Mouse (Mus musculus) G1E (cell line): ENCODE results near the gene Ccdc85c. TPM values are rescaled to one million over a fixed set of nuclear protein-coding genes. Genes with fewer than 3 reads are reported as not detected.

Source experiments
- ATAC-seq: 2 replicates; pipeline ENCODE4 v1.8.0; 2016; ENCODE audit warnings: mild to moderate bottlenecking; ENCODE audit not compliant: insufficient number of reproducible peaks, poor library complexity, low FRiP score, severe bottlenecking; ENCODE audit errors: extremely low read depth
- DNase-seq: peaks from one replicate; pipeline ENCODE4 v3.0.0; 2012; ENCODE audit warnings: low spot score
- H3K27me3 ChIP-seq: 2 replicates; pipeline ENCODE4 v1.6.1; 2012; ENCODE audit warnings: mild to moderate bottlenecking, low read length, inconsistent platforms; ENCODE audit not compliant: insufficient read depth
- H3K36me3 ChIP-seq: replicated peaks from 2 replicates; pipeline ENCODE3; 2012; ENCODE audit warnings: mild to moderate bottlenecking, inconsistent platforms
- H3K4me1 ChIP-seq: 2 replicates; pipeline ENCODE4 v1.6.1; 2012; ENCODE audit warnings: low read depth, low read length, inconsistent platforms, mixed read lengths; ENCODE audit not compliant: insufficient read depth
- H3K4me3 ChIP-seq: 2 replicates; pipeline ENCODE4 v1.5.1; 2012; ENCODE audit warnings: low read depth, mild to moderate bottlenecking, inconsistent platforms, low read length, moderate library complexity, mixed read lengths
- H3K9me3 ChIP-seq: replicated peaks from 2 replicates; pipeline ENCODE4 v1.6.1; 2012; ENCODE audit warnings: inconsistent platforms
- CTCF ChIP-seq: IDR thresholded peaks from 2 replicates; pipeline ENCODE4 v1.5.1; 2012; ENCODE audit warnings: low read depth, low read length, inconsistent platforms, mixed read lengths
- GATA1 ChIP-seq: IDR thresholded peaks from 2 replicates; pipeline ENCODE4 v1.6.1; 2012; ENCODE audit warnings: borderline replicate concordance, low read length, inconsistent platforms, mixed read lengths
- GATA2 ChIP-seq: IDR thresholded peaks from 2 replicates; pipeline ENCODE4 v1.6.1; 2012; ENCODE audit warnings: low read depth, low read length, inconsistent platforms, borderline replicate concordance
- POLR2AphosphoS5 ChIP-seq: IDR thresholded peaks from 2 replicates; pipeline ENCODE4 v1.6.1; 2012; ENCODE audit warnings: low read depth, low read length, inconsistent platforms; ENCODE audit not compliant: insufficient replicate concordance
- TAL1 ChIP-seq: conservative IDR thresholded peaks from 2 replicates; pipeline ENCODE4 v1.6.1; 2012; ENCODE audit warnings: low read depth, low read length, inconsistent platforms, mixed read lengths
- polyA plus RNA-seq: library from polyadenylated mRNA; stranded (reverse); fragments of >175 nt; gene quantifications from 2 replicates; pipeline ENCODE4 v1.2.3, GENCODE M21; 2012
- total RNA-seq, 2 experiments: library from RNA; stranded (forward) in 1 of 2; stranded (reverse) in 1 of 2; fragments of 200-1000 nt in 1 of 2; fragments of >200 nt in 1 of 2; fragmentation: Nextera tagmentation in 1 of 2; gene quantifications; 2 replicates each; pipeline ENCODE4 v1.2.3; 2014 to 2017

Gene Ccdc85c
- total and polyA plus RNA-seq, 3 experiments = 0.05 TPM; not detected in 2

DNA sequence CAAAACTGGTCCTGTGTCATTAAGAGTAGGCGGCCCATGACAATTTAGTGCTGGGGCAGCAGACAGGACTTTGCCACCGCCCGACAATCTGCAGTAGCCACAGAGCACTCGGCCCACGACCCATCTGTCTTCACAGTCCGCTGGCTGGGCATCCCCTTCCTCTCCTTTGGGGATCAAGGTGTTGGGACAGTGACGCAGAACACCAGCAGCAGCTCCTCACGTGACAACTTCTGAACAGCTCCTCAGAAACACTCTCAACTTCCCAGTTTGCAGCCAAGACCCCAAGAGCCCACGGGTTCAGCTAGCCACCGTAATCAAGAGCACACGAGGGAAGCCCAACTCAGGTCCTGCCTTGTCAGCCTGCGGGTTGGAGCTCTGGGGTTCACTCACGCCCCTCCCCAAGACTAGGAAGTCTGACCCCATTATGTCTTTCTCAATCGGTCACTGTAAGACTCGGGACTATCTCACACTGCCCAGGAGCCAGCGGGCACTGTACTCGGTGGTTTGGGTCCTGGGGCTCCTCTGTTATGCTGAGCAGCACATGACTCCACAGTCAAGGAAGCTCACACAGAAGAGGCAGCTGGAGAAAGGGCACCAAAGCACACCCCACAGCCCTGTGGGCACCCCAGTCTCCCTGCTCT lies 36.7 kb downstream of the Ccdc85c start:
- Histone ChIP-seq H3K9me3 (peaks cover 98% of the 10 kb centered on the region), H3K4me1 (no peaks in the 10 kb centered on the region), H3K27me3 (peaks cover 8% of the 10 kb centered on the region), H3K36me3 (no peaks in the 10 kb centered on the region), H3K4me3 (no peak overlapping the region)
- ATAC-seq (no peak), DNase-seq (no peak)
- TF ChIP-seq POLR2AphosphoS5 = no peak
- TF ChIP-seq CTCF = no peak
- no peak for TF ChIP-seq GATA2
- TF ChIP-seq GATA1 = no peak
- TF ChIP-seq TAL1 = no peak

DNA sequence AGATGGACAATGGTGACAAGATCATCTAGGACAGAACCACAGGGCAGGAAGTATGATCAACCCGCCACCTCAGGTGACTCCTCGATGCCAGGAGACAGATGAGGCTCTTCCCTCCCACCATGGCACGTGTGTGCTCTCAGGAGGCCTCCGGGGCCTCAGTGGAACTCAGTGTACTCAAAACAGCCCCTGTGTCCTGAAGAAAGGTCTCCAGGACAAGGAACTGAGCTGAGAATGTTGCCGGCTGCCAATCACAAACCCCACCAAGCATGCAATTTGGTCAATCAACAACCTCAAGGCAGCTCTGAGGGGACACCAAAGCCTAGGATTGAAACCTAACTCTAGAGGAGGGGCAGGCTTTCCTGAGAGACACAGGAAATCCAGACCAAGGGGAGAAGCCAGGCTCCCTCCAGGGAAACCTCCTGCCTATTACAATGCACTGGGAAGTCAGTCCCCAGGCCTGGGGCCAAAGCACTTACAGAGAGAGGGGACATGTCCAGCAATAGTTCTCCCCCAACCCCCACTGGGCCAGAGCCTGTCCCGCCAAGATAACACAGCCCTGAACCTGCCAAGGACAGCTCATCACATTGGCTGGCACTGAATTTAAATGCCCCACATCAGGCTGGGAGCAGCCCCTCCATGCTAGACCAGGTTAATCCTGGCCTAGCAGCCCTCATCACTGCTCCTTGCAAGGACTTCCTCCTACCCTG lies 37.8 kb downstream of the Ccdc85c start:
- ATAC-seq (no peak), DNase-seq (no peak)
- TF ChIP-seq TAL1 (no peak), GATA1 (no peak), CTCF (no peak), POLR2AphosphoS5 (no peak), GATA2 (no peak)
- Histone ChIP-seq H3K9me3 (peaks cover 98% of the 10 kb centered on the region), H3K36me3 (no peaks in the 10 kb centered on the region), H3K4me3 (no peak overlapping the region), H3K4me1 (no peaks in the 10 kb centered on the region), H3K27me3 (peaks cover 8% of the 10 kb centered on the region)

DNA sequence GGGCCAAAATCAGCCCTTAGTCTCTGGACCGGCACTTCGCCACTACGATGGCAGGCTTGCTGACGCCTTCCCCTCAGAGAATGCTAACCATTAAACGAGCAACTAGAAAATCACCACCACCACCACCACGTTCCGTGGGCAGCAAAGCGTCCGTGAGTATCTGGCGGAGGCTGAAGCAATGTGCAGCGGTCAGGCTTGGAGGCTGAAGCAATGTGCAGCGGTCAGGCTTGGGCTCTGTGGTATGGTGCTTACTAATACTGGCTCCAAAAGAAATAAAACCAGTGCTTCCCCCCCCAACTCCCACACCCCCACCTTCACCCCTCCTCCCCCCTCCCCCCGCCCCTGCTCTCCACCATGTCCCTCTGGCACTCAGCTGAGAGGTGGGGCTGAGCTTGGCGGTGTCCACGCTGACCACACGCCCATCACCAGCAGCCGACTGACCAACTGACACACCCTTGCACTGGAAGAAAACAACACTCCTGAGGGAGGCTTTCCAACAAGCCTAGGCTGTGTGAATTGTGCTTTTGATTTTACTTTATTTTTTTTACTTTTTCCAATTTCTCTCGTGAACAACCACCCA lies 39.2 kb downstream of the Ccdc85c start:
- DNase-seq (no peak), ATAC-seq (no peak)
- H3K9me3 ChIP-seq = peaks cover 98% of the 10 kb centered on the region
- TF ChIP-seq GATA1 (no peak), CTCF (no peak), TAL1 (no peak), GATA2 (no peak), POLR2AphosphoS5 (no peak)
- H3K4me1 ChIP-seq = no peaks in the 10 kb centered on the region
- peaks cover 6% of the 10 kb centered on the region for H3K27me3 ChIP-seq
- H3K4me3 ChIP-seq = no peak overlapping the region
- no peaks in the 10 kb centered on the region for H3K36me3 ChIP-seq

DNA sequence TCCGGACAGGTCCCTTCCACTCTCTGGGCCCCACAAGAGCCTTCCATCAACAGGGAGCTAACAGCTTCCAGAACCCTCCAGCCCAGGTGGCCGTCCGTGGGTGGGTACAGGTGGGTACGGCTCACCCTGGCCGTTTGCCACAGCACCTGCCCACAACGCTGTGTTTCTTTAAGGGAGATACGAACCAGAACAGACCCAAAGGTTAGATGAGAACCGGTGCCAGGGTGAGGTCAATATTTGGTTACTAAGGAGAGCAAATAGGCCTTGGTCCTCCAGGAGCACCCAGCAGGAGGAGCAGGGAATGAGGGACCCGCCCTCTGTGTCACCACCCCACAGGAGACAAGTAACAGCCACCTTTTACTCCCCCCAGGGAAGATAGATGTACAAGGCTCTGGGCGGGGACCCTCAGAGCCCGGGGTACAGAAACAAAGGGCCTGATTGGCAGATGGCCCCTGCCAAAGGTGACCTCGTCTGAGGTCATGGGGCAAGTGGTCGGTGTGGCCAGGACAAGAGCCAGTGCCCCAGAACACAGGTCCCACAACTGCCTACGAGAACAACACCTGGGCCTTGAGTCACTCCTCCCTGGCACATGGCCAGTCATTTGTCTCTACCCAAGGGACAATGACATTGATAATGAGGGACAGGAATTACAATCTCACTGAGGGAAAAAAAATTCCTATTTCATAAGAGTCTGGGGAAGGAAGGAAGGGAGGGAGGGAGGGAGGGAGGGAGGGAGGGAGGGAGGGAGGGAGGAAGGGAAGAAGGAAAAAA lies 40.2 kb downstream of the Ccdc85c start:
- H3K36me3 ChIP-seq = no peaks in the 10 kb centered on the region
- TF ChIP-seq GATA2 (no peak), POLR2AphosphoS5 (no peak), CTCF (no peak), GATA1 (no peak), TAL1 (no peak)
- peaks cover 93% of the 10 kb centered on the region for H3K9me3 ChIP-seq
- H3K4me1 ChIP-seq = no peaks in the 10 kb centered on the region
- H3K4me3 ChIP-seq = no peak overlapping the region; the same call in 1 of the 2 replicates
- peaks cover 2% of the 10 kb centered on the region; the same call in 1 of the 2 replicates for H3K27me3 ChIP-seq
- no peak for DNase-seq
- no peak for ATAC-seq

DNA sequence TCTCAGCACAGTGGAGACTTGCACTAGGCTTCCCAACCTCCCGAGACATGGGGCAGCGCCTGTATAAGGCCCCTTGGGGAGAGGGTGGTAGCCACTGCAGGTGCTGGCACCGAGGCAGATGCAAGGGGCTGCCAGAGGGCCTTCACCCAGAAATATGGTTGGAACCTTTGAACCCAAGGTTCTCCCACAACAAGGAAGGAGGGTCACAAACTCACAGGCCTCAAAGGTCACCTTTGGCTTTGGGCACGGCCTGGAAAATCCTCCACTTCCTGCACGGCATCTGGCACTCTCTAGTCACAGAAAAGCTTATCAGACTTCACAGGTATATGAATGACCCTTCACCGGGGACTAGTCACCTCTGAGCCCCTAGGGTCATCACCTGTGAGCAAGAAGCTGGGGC lies 41.5 kb downstream of the Ccdc85c start:
- Histone ChIP-seq H3K36me3 (no peaks in the 10 kb centered on the region), H3K9me3 (peaks cover 94% of the 10 kb centered on the region), H3K4me3 (no peak overlapping the region), H3K4me1 (no peaks in the 10 kb centered on the region), H3K27me3 (peaks cover under 1% of the 10 kb centered on the region; the same call in 1 of the 2 replicates)
- DNase-seq (no peak), ATAC-seq (no peak)
- TF ChIP-seq CTCF = no peak
- TF ChIP-seq GATA1 = no peak
- TF ChIP-seq POLR2AphosphoS5 = no peak
- TF ChIP-seq GATA2 = no peak
- TF ChIP-seq TAL1 = no peak

DNA sequence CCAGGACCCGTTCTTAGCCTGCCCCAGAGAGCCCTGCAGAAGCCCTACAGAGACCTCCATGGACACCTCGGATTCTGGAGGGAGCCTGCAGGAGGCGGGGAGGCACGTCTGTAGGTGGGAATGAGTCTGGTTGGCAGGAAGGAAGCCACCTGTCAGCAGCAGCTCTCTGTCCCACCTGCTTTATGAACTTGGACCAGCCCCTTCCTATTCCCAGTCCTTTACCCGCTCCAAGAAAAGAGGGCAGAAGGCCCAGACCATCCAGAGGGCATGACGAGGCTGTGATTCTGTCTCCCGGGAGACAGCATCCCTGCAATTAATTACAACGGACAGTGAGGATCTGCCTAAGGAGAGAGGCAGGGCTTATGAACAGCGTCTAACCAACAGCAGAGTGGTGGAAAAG lies 43.3 kb downstream of the Ccdc85c start:
- ATAC-seq (no peak), DNase-seq (no peak)
- TF ChIP-seq GATA1 (no peak), POLR2AphosphoS5 (no peak), TAL1 (no peak), CTCF (no peak), GATA2 (no peak)
- Histone ChIP-seq H3K9me3 (peaks cover 94% of the 10 kb centered on the region), H3K27me3 (no peaks in the 10 kb centered on the region; the same call in 1 of the 2 replicates), H3K4me1 (no peaks in the 10 kb centered on the region), H3K36me3 (no peaks in the 10 kb centered on the region), H3K4me3 (no peak overlapping the region)
